In the genomic region with DNA sequence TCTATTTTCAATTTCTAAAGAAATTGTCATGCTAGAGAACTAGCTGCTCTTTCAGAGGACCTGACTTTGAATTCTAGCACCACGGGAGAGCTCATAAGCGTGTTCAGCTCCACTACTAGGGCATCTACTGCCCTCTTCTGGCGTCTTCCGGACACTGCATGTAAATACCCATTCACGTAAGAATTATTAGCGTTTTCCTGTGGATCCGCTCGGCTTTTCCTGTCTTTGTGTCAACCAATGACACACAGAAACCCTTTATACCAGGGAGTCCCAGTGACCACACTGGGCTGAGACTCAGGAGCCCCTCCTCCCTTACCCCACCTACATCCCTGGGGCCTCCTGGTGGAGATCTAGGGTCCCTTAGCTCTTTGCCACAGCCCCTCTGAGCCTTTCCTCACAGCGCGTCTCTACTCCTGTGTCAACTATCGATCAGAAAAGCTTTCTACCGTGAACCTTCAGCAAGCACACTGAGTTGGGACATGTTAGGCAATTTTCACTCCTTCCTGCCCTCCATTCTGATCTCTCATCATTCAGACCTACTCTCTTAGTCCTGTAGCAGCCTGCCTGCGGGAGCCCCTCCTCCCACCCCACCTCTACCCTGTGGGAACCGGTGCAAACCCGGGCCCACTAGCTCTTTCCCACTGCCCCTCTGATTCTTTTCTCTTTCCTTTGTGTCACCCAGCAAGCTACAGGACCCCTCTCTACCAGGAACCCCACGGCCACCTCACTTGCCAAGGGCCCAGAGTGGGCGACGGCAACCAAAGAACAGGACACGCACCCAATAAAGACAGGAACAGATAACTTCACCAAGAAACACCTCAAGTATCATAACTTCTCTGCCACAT, we compare ENCODE assay signal across 8 mouse cellular contexts. TPM values are rescaled to one million over a fixed set of nuclear protein-coding genes. Genes with fewer than 3 reads are reported as not detected.
DNase-seq lines count a peak whose midpoint lies in the region; ATAC-seq lines count a peak whose summit lies in the region.

No protein-coding gene starts in this region.

- H3K27me3 ChIP-seq in hindbrain, embryonic 11.5 days (ENCODE audit: control insufficient read depth, insufficient read depth, low read length), result peaks cover 2% of the 10 kb centered on the region; the same call in 1 of the 2 replicates

- WGBS in hindbrain, embryonic 11.5 days, result 1% methylated on average over 19 of the region's 19 CpGs

- peak; percentile 97 for DNase-seq in NIH3T3 (ENCODE audit: low read depth)
- DNase-seq in cerebellum, adult 9-11 months, result peak; percentile 84
- DNase-seq in frontal cortex, adult 2 months (ENCODE audit: extremely low spot score in 1 of 2, low spot score in 1 of 2), result peak; percentile 71 to 92
- DNase-seq in hindbrain, embryonic 11.5 days (ENCODE audit: low spot score), result peak; percentile 86
- DNase-seq in layer of hippocampus, postnatal 10 days (ENCODE audit: low spot score in 2 of 2), result peak; percentile 91 to 92
- DNase-seq in lung, postnatal 25 days (ENCODE audit: low spot score), result peak; percentile 91
- peak; percentile 99 for DNase-seq in retina, embryonic 14.5 days (ENCODE audit: low spot score)
- peak; percentile 44 for DNase-seq in urinary bladder, postnatal 10 days (ENCODE audit: low spot score)

- H3K4me3 ChIP-seq in hindbrain, embryonic 11.5 days (ENCODE audit: low read depth, low read length), result peak overlapping the region; percentile 35

- H3K4me2 ChIP-seq in hindbrain, embryonic 11.5 days (replicated peaks; ENCODE audit: low read depth, low read length), result peak overlapping the region; percentile 52

- H3K9ac ChIP-seq in hindbrain, embryonic 11.5 days (ENCODE audit: low read depth, low read length), result peak overlapping the region; percentile 61

- H3K36me3 ChIP-seq in hindbrain, embryonic 11.5 days (ENCODE audit: control insufficient read depth, insufficient read depth, low read length), result no peaks in the 10 kb centered on the region

- H3K4me1 ChIP-seq in hindbrain, embryonic 11.5 days (replicated peaks; ENCODE audit: control insufficient read depth, insufficient read depth, low read length), result no peaks in the 10 kb centered on the region

- H3K9me3 ChIP-seq in hindbrain, embryonic 11.5 days (ENCODE audit: control insufficient read depth, low read length), result no peaks in the 10 kb centered on the region

- H3K27ac ChIP-seq in hindbrain, embryonic 11.5 days (ENCODE audit: low read depth, low read length), result no peak overlapping the region

- ATAC-seq in hindbrain, embryonic 11.5 days (ENCODE audit: low FRiP score), result peak; percentile 76

RNA-seq across cellular contexts. Expression of gene Abt1, which starts 21.8 kb away (rescaled TPM):
- 7.6 TPM in 2 replicates for polyA plus RNA-seq in frontal cortex, adult 2 months (2012; rRNA removed)
- 12.1 and 13.4 TPM in 2 replicates for polyA plus RNA-seq in hindbrain, embryonic 11.5 days (2014; fragmentation: Nextera tagmentation; extraction: Ambion mirVana)
- total RNA-seq in layer of hippocampus, postnatal 10 days (2021), result 1 to 10 TPM; 7.0 to 7.5 TPM

RNA-seq across cellular contexts. Expression of gene Zfp322a, which starts 32.9 kb away (rescaled TPM):
- 16.4 and 18.5 TPM in 2 replicates for polyA plus RNA-seq in frontal cortex, adult 2 months (2012; rRNA removed)
- polyA plus RNA-seq in hindbrain, embryonic 11.5 days (2014; fragmentation: Nextera tagmentation; extraction: Ambion mirVana), result 65.0 and 65.6 TPM in 2 replicates
- 10 to 100 TPM; 37.0 to 40.8 TPM for total RNA-seq in layer of hippocampus, postnatal 10 days (2021)

Comparison
In these comparisons a context has a peak if more than half of its experiments do, and no peak if none do; other contexts are left out.
1. DNase-seq: peak in every context shown above with its lines; median percentile 99 in retina, embryonic 14.5 days; 97 in NIH3T3; 92 in layer of hippocampus, postnatal 10 days; 91 in lung, postnatal 25 days; 86 in hindbrain, embryonic 11.5 days; 84 in cerebellum, adult 9-11 months; 82 in frontal cortex, adult 2 months; 44 in urinary bladder, postnatal 10 days.